Mouse (Mus musculus): ENCODE results near the gene Oscp1.

Oscp1 gene

GRCm38 (mm10) chr4:126058134-126058996 is at the start of gene Oscp1:
TSS of gene Oscp1 (plus strand) at chr4:126058565.
- peak; percentile 90 for DNase-seq (ENCODE audit: low spot score)

DNA sequence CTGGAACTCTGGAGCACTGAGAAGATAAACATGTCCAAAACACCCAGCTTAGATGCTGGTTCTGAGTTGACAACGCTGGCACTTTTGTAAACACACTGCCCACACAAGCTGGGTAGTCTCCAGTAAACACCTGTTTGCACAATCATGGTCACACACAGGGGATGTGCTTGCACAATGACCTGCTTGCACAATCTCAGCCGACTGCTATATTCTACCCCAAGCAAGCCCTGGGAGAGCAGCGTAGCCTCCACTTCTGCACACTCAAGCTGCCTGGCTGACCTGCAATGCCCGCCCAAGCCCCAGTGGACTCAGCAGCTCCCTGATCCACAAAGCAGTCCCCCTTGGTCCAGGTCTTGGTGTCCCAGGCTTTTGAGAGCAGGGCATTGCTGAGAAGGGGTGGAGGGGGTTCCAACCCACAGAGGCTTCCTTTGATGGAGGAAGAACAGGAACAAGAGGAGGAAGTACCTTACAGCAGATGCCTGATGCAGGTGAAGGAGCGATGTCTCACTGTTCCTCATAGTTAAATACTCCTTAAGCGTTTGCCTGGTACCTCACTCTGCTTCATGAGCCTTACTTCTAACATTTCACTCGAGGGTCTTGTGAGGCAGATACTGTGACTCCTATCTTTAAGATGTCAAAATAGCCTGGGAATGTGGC is 40.6 kb upstream of the Oscp1 start:
- peak; percentile 11 for DNase-seq (ENCODE audit: low spot score)

DNA sequence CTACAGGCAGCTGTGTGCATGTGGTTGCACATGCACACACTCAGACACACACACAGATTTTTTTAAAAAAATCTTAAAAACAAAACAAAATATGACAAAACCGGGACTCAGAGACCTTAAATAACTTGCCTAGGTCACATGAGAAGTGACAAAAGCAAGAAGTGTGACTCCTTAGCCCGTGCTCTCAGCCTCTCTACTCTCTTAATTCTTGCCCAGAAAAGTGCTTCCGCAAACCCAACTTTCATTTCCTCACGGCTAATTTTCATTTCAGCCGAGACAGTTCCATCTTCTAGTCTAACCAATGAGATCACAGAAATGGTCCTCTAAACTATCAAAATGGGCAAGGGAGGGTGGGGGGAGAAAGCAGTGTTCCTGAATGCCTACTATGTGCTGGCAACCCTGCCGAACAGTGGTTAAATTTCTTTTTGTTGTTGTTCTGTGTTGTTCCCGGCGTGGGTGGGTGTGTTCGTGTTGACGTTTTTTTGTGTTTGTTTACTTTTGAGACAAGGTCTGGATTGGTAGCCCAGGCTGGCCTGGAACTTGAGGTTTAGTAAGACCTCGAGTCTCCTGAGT is 39.3 kb upstream of the Oscp1 start:
- DNase-seq (ENCODE audit: low spot score) = no peak

- no peak for DNase-seq (ENCODE audit: low spot score)
Observed at GRCm38 (mm10) chr4:126024303-126024900, 34.0 kb upstream of the Oscp1 start, which contains the start of gene Csf3r. TSS of gene Csf3r (plus strand) at chr4:126024550.

GRCm38 (mm10) chr4:126025801-126026200 is 32.6 kb upstream of the Oscp1 start:
- DNase-seq (ENCODE audit: low spot score) = no peak

GRCm38 (mm10) chr4:126027980-126028379 is 30.4 kb upstream of the Oscp1 start:
- DNase-seq (ENCODE audit: low spot score) = no peak

DNA sequence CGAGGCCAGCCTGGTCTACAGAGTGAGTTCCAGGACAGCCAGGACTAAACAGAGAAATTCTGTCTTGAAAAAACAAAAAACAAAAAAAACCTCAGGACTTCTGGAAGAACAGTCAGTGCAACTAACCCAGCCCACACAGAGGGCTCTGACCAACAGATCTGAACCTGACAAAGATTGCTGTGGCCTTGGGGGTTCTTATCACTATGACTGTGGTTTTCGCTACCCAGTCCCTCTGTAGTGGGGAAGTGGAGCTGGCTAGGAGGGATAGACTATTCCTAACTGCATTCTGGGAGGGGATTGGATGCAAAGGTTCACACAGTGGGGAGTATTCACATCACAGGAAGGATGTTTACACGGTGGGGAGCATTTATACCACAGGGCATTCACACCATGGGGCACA is 29.3 kb upstream of the Oscp1 start:
- no peak for DNase-seq (ENCODE audit: low spot score)

DNA sequence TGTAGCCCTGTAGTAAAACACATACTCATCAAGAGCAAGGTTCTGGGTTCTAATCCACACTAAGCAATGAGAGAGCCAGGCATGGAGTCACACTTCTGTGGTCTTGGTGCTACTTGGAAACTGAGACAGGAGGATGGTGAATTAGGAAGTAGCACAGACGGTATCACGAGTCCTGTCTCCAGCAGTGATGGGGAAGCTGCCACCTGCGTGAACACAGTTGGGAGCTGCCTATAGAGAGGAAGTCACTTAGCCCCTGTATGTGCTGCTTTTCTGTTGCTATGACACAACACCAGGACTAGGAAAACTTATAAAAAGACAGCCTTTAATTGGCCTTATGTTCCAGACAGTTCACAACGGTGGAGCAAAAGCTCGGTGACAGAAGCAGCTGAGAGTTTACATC is 27.7 kb upstream of the Oscp1 start:
- DNase-seq (ENCODE audit: low spot score) = no peak

- DNase-seq (ENCODE audit: low spot score) = no peak
Observed at GRCm38 (mm10) chr4:126035413-126035812, 23.0 kb upstream of the Oscp1 start.

DNA sequence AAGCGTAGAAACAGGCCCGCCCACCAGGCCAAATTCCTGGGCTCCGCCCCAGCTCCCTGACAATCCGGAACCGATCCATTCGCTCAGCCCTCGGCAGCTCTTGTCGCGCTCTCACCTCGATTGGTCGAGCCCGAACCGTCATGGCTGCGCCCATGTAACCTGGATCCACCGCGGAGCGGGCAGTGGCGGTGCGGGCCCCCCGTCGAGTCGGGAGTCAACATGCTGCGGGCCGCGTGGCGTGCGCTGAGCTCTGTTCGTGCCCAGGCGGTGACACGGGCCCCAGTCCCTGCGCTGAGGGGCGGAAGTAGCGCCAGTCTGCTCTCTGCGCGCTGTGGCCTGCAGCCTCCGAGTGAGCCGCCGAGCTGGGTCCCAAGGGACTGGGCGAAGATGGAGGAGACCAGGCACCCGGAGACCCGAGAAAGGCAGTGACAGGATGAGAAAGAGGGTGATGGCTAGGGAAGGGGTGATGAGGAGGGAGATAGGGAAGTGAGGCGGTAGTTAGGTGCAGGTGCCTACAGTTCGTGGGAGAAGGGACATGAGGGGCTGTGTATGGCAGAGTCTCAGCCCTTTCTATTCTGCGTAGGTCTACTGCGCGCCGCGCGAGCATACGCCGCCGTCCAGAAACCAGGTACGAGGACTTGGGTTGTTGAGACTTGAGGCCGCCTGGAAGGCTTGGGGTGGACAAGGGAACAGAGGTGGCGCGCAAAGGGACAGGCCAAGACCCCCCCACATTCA is 11.3 kb upstream of the Oscp1 start, which contains the start of gene Mrps15:
Gene Mrps15, plus strand, starts transcription at position 75 of the 735 bp plus-strand sequence.
- DNase-seq (ENCODE audit: low spot score) = peak; percentile 89

DNA sequence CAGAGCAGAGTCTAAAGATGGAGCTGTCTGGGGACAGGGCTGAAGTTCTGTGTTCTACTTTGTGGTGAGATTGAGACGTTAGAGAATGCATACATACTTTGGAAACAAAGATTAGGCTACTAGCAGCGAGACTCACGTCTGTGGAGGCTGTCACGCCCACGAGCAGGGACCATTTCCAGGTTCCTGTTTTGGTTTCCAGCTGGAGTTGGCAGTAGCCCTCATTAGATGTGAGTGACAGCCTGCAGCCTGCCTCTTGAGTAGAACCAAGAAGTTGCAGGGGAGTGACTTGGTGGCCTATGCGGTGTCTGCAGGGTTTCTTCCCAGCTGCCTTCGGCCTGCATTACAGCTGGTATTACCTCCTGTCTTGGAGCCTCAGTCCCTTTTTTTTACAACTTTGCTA is 6.7 kb upstream of the Oscp1 start:
- peak; percentile 14 for DNase-seq (ENCODE audit: low spot score)

DNA sequence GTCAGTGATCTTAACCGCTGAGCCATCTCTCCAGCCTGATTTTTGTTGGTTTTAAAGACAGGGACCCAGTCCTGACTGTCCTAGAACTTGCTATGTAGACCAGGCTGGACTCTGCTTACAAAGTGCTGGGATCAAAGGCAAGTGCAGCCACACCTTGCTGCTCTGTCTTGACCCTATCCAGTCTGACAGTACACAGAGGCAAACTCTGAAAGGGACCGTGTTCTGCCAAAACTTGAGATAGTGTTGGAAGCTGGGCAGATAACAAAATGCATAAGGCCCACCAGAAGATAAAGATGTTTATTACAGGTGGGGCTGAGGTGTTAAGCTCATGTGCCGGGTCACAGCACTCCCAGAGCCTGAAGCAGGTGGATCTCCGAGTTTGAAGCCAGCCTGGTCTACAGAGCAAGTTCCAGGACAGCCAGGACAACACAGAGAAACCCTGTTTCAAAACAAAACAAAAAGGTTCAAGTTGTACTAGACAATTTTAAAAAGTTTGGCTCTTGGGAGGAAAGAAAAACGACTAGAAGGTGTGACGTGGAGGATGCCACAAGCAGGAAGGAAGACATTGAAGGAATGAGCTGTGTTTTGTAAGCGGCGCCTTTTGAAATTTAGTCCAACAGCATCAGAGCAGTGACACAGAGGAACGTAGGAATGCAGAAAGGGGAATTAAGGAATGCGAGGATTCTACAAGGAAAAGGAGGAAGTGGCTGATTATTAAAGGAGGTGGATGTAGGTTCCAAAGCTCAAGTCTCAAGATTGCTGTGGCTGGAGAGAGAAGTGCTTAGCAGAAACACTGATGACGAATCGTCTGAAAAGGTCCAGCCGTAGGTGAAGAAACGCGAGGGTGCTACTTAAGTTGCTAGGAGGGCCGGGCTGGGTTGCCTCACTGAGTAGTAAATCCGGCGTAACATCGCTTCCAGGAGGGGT is 895 bp upstream of the Oscp1 start:
- DNase-seq (ENCODE audit: low spot score) = no peak

DNA sequence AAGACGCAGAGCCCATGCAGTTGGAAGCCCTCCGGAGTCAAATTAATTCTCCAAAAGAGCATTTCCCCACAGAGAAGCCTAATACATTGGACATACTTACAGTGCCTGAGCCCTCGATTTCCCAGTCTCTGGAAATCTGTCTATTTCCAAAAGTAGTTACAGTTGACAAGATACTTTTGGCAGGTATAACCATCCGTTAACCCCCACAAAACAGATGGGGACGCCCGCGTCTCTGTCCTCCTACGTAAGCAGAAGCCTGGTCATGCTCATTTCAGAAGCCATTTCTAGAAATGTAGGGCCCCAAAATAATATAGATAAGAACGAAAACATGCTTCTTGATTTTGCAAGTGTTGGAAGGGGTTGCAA is 615 bp downstream of the Oscp1 start:
- no peak for DNase-seq (ENCODE audit: low spot score)

DNA sequence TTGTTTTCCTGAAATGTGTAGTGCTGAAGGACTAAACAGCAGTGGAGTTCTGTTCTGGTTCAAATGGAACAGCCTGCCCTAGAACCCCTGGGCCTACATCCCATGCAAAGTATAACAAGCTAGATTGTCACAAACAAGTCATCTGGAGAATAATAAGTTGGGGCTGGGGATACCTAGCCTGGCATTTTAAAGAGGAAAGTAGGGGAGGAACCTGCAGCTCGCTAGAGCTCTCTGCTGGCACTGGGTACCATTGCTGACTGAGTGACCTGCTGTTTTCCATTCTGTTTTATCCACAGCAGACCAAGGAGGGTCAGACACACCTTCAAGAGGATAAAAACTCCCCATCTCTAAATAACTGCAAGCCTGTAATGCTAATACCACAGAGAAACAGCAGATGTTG is 4.5 kb downstream of the Oscp1 start:
- peak; percentile 52 for DNase-seq (ENCODE audit: low spot score)

GRCm38 (mm10) chr4:126065241-126065640 is 6.9 kb downstream of the Oscp1 start:
- peak; percentile 40 for DNase-seq (ENCODE audit: low spot score)

DNA sequence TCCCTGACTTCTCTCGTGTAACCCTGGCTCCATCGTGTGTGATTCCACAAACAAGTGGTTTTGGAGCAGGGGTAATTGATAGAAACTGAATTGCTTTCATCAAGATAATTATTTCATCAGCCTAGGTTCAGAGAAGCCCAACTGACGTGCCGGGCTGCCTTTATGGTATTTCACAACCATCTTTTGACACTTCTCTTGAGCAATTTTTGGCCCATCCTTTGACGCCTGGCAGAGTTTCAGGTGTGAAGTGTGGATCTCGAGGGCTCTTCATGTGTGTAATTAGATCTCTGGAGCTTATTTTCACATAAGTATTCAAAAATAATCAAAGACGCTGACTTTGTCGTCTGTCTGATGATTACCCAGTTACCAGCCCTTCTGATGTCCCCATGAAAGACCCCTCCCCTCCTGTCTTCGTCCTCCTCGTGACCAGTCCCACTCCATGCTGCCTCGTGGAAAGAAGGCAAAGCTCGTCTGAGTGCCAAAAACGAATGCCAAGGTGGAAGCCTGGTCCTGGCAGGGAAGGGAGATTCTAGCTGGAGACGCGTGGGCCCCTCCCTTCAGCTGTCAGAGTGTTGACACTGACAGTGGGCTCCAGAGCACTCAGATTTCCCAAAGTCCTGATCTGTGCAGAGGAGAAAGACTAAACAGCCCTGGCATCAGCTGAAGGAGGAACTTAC is 9.2 kb downstream of the Oscp1 start:
- peak; percentile 42 for DNase-seq (ENCODE audit: low spot score)

- no peak for DNase-seq (ENCODE audit: low spot score)
Observed at GRCm38 (mm10) chr4:126068842-126069241, 10.5 kb downstream of the Oscp1 start.

- no peak for DNase-seq (ENCODE audit: low spot score)
Observed at GRCm38 (mm10) chr4:126077833-126078232, 19.5 kb downstream of the Oscp1 start.

DNA sequence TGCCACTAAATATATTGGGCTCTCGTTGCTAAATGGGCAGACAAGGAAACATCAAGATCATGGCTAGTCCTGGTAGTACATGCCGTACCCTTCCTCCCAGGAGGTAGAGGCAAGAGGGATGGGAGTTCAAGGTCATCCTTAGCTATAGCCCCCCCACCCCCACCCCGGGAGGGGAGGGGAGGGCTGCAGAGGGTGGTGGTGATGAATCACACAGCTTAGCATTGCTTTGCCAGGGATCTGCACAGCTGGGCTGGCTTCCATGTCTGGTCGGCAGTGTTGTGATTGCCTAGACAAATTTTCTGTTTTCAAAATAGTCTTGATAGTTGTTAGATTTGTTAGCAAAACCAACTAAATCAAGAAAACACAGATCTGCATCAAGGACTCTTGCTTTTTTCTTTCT is 20.9 kb downstream of the Oscp1 start:
- peak; percentile 51 for DNase-seq (ENCODE audit: low spot score)

- DNase-seq (ENCODE audit: low spot score) = no peak
Observed at GRCm38 (mm10) chr4:126081601-126082000, 23.2 kb downstream of the Oscp1 start.
